Mouse (Mus musculus): ENCODE measurements around the gene Rtel1. TPM values are rescaled to one million over a fixed set of nuclear protein-coding genes. Genes with fewer than 3 reads are reported as not detected.

Gene Rtel1
- polyA plus RNA-seq, 1 experiment from 2014 or later, result 40.6 TPM

- H3K9ac ChIP-seq, result no peak overlapping the region
- no peaks in the 10 kb centered on the region for H3K9me3 ChIP-seq
- peaks cover 26% of the 10 kb centered on the region for H3K36me3 ChIP-seq
- no peak overlapping the region for H3K4me2 ChIP-seq
- no peak overlapping the region for H3K27ac ChIP-seq (replicated peaks)
- no peak overlapping the region for H3K4me3 ChIP-seq
- peaks cover 5% of the 10 kb centered on the region; the same call in 1 of the 2 replicates for H3K4me1 ChIP-seq (replicated peaks)
- no peaks in the 10 kb centered on the region for H3K27me3 ChIP-seq
- WGBS, result 40% methylated on average over 3 of the region's 3 CpGs
- no peak for ATAC-seq (ENCODE audit: low FRiP score, low read depth)
Observed at GRCm38 (mm10) chr2:181302041-181302440, 17.5 kb upstream of the Rtel1 start.

- Histone ChIP-seq H3K36me3 (peaks cover 38% of the 10 kb centered on the region), H3K4me2 (no peak overlapping the region)
- WGBS, result 81% methylated on average over 1 of the region's 1 CpGs
Observed at GRCm38 (mm10) chr2:181304944-181305343, 14.6 kb upstream of the Rtel1 start.

GRCm38 (mm10) chr2:181307144-181307804 is 12.3 kb upstream of the Rtel1 start:
- Histone ChIP-seq H3K4me2 (no peak overlapping the region), H3K27ac (replicated peaks) (no peak overlapping the region), H3K9me3 (no peaks in the 10 kb centered on the region), H3K4me1 (replicated peaks) (peaks cover 27% of the 10 kb centered on the region), H3K9ac (no peak overlapping the region), H3K27me3 (no peaks in the 10 kb centered on the region), H3K36me3 (peaks cover 33% of the 10 kb centered on the region), H3K4me3 (no peak overlapping the region)
- 13% methylated on average over 30 of the region's 30 CpGs for WGBS
- ATAC-seq (ENCODE audit: low FRiP score, low read depth), result no peak; the same call in 1 of the 2 replicates

More at GRCm38 (mm10) chr2:181304944-181305343, 14.6 kb upstream of the Rtel1 start:
- ATAC-seq (ENCODE audit: low FRiP score, low read depth), result no peak
- no peak overlapping the region for H3K4me3 ChIP-seq
- H3K9ac ChIP-seq, result no peak overlapping the region
- H3K27me3 ChIP-seq, result no peaks in the 10 kb centered on the region
- no peak overlapping the region for H3K27ac ChIP-seq (replicated peaks)
- no peaks in the 10 kb centered on the region for H3K9me3 ChIP-seq
- peaks cover 8% of the 10 kb centered on the region; the same call in 1 of the 2 replicates for H3K4me1 ChIP-seq (replicated peaks)

- peaks cover 12% of the 10 kb centered on the region for H3K36me3 ChIP-seq
- peak overlapping the region; percentile 92; the same call in 1 of the 2 replicates for H3K27ac ChIP-seq (replicated peaks)
- H3K9me3 ChIP-seq, result no peaks in the 10 kb centered on the region
- H3K9ac ChIP-seq, result peak overlapping the region; percentile 99
- H3K4me3 ChIP-seq, result peak overlapping the region; percentile 95
- H3K27me3 ChIP-seq, result no peaks in the 10 kb centered on the region; the same call in 1 of the 2 replicates
- ATAC-seq (ENCODE audit: low FRiP score, low read depth), result no peak
- peak overlapping the region; percentile 75 for H3K4me2 ChIP-seq
- H3K4me1 ChIP-seq (replicated peaks), result peaks cover 33% of the 10 kb centered on the region
- WGBS, result 44% methylated on average over 3 of the region's 3 CpGs
Observed at GRCm38 (mm10) chr2:181312435-181312834, 7.1 kb upstream of the Rtel1 start.

- H3K27ac ChIP-seq (replicated peaks), result peak overlapping the region; percentile 92
- peak overlapping the region; percentile 95 for H3K4me3 ChIP-seq
- no peaks in the 10 kb centered on the region; the same call in 1 of the 2 replicates for H3K27me3 ChIP-seq
- no peaks in the 10 kb centered on the region for H3K9me3 ChIP-seq
- peaks cover 7% of the 10 kb centered on the region for H3K36me3 ChIP-seq
- peak; percentile 13; the same call in 1 of the 2 replicates for ATAC-seq (ENCODE audit: low FRiP score, low read depth)
- WGBS, result 15% methylated on average over 5 of the region's 5 CpGs
- H3K4me1 ChIP-seq (replicated peaks), result peaks cover 33% of the 10 kb centered on the region
- H3K4me2 ChIP-seq, result peak overlapping the region; percentile 75
- H3K9ac ChIP-seq, result peak overlapping the region; percentile 99
Observed at GRCm38 (mm10) chr2:181313006-181313343, 6.6 kb upstream of the Rtel1 start.

- Histone ChIP-seq H3K4me3 (peak overlapping the region; percentile 95), H3K27ac (replicated peaks) (peak overlapping the region; percentile 92), H3K36me3 (peaks cover 4% of the 10 kb centered on the region; the same call in 1 of the 2 replicates), H3K4me1 (replicated peaks) (peaks cover 33% of the 10 kb centered on the region), H3K27me3 (no peaks in the 10 kb centered on the region; the same call in 1 of the 2 replicates), H3K4me2 (peak overlapping the region; percentile 75), H3K9me3 (no peaks in the 10 kb centered on the region), H3K9ac (peak overlapping the region; percentile 99)
- ATAC-seq (ENCODE audit: low FRiP score, low read depth), result peak; percentile 77
- 1% methylated on average over 35 of the region's 35 CpGs for WGBS
Observed at GRCm38 (mm10) chr2:181313344-181314079, 6.0 kb upstream of the Rtel1 start.

- no peaks in the 10 kb centered on the region; the same call in 1 of the 2 replicates for H3K27me3 ChIP-seq
- H3K4me3 ChIP-seq, result peak within 1 kb of the TSS; percentile 95
- H3K4me2 ChIP-seq, result peak within 1 kb of the TSS; percentile 75
- no peaks in the 10 kb centered on the region for H3K36me3 ChIP-seq
- peak; percentile 86 for ATAC-seq (ENCODE audit: low FRiP score, low read depth)
- H3K27ac ChIP-seq (replicated peaks), result peak within 1 kb of the TSS; percentile 92
- no peaks in the 10 kb centered on the region for H3K9me3 ChIP-seq
- peak within 1 kb of the TSS; percentile 99 for H3K9ac ChIP-seq
- WGBS, result 3% methylated on average over 23 of the region's 23 CpGs
- H3K4me1 ChIP-seq (replicated peaks), result peaks cover 37% of the 10 kb centered on the region
Observed at GRCm38 (mm10) chr2:181314080-181314810, 5.3 kb upstream of the Rtel1 start, which contains the start of gene Stmn3. TSS of gene Stmn3 (minus strand) at chr2:181314500.

GRCm38 (mm10) chr2:181320103-181320499 is 562 bp downstream of the Rtel1 start:
- H3K9ac ChIP-seq, result peak overlapping the region; percentile 58
- WGBS, result 18% methylated on average over 7 of the region's 7 CpGs
- peak overlapping the region; percentile 81; the same call in 1 of the 2 replicates for H3K27ac ChIP-seq (replicated peaks)
- no peak for ATAC-seq (ENCODE audit: low FRiP score, low read depth)
- H3K9me3 ChIP-seq, result no peaks in the 10 kb centered on the region
- H3K4me3 ChIP-seq, result peak overlapping the region; percentile 80
- peaks cover 15% of the 10 kb centered on the region for H3K4me1 ChIP-seq (replicated peaks)
- H3K4me2 ChIP-seq, result peak overlapping the region; percentile 82
- peaks cover 25% of the 10 kb centered on the region for H3K36me3 ChIP-seq
- H3K27me3 ChIP-seq, result no peaks in the 10 kb centered on the region; the same call in 1 of the 2 replicates

GRCm38 (mm10) chr2:181322136-181322535 is 2.6 kb downstream of the Rtel1 start:
- WGBS, result 72% methylated on average over 5 of the region's 5 CpGs
- no peak overlapping the region for H3K4me2 ChIP-seq
- no peak overlapping the region for H3K9ac ChIP-seq
- no peak overlapping the region for H3K27ac ChIP-seq (replicated peaks)
- no peak overlapping the region for H3K4me3 ChIP-seq
- peaks cover 36% of the 10 kb centered on the region for H3K36me3 ChIP-seq
- H3K9me3 ChIP-seq, result no peaks in the 10 kb centered on the region
- ATAC-seq (ENCODE audit: low FRiP score, low read depth), result no peak
- peaks cover 14% of the 10 kb centered on the region for H3K4me1 ChIP-seq (replicated peaks)
- no peaks in the 10 kb centered on the region for H3K27me3 ChIP-seq

GRCm38 (mm10) chr2:181326098-181326497 is 6.6 kb downstream of the Rtel1 start:
- Histone ChIP-seq H3K9me3 (no peaks in the 10 kb centered on the region), H3K27ac (replicated peaks) (no peak overlapping the region), H3K9ac (no peak overlapping the region), H3K27me3 (no peaks in the 10 kb centered on the region), H3K4me1 (replicated peaks) (no peaks in the 10 kb centered on the region), H3K4me2 (no peak overlapping the region), H3K4me3 (no peak overlapping the region), H3K36me3 (peaks cover 54% of the 10 kb centered on the region)
- 94% methylated on average over 2 of the region's 2 CpGs for WGBS
- no peak for ATAC-seq (ENCODE audit: low FRiP score, low read depth)

GRCm38 (mm10) chr2:181332542-181332941 is 13.0 kb downstream of the Rtel1 start:
- H3K27me3 ChIP-seq, result no peaks in the 10 kb centered on the region
- H3K27ac ChIP-seq (replicated peaks), result no peak overlapping the region
- H3K9ac ChIP-seq, result no peak overlapping the region
- H3K9me3 ChIP-seq, result no peaks in the 10 kb centered on the region
- no peaks in the 10 kb centered on the region for H3K4me1 ChIP-seq (replicated peaks)
- H3K4me2 ChIP-seq, result no peak overlapping the region
- no peak for ATAC-seq (ENCODE audit: low FRiP score, low read depth)
- peaks cover 43% of the 10 kb centered on the region for H3K36me3 ChIP-seq
- no peak overlapping the region for H3K4me3 ChIP-seq

Data from hindbrain, embryonic 15.5 days (tissue).